Mouse (Mus musculus): ENCODE results near the gene Prr5l. TPM values are rescaled to one million over a fixed set of nuclear protein-coding genes. Genes with fewer than 3 reads are reported as not detected.
A peak's percentile ranks its signal among the peaks of the same experiment; 100 is the strongest.

The Prr5l gene
- total RNA-seq, 2 experiments from 2014 or later = 2.0 to 4.1 TPM

DNA sequence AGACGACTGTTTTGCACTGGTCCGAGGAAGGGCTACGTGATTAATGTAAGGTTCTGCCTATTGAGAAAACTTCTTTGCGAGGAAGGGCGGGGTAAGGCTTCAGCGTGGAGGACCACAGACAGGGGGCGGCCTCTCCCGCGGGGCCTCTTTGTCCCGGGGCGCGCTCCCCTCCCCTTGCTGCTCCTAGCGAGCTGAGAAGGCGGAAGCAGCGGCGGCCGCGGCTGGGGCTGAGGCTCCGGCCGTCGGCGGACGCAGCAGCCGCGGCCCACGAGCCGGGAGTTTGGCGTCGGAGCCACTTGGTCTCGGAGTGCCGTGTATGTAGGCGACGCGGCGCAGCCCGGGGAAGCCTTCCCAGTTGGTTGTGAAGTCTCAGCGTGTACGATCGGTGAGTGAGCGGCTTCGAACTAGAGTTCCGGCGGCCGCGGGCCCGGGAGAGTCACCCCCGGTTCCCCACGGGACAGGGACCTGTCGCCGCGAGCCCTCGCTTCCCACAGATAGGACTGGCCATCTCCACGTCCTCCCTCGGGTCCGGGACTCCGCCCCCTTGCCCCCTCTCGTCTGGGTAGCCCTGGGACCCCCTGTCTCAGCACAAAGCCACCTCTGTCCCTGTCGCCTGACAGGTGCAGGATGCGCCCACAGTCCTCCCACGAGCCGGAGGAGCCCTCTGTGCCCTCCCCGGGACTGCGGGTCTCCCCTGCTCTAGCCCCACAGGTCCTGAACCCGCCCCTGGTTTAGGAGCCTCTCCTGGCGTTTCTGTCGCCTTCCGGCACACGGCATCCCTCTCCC is 204.4 kb downstream of the Prr5l start, which contains the start of gene Traf6:
Gene Traf6 (plus strand): TSS at position 194 of the 786 bp plus-strand sequence.
- ATAC-seq (ENCODE audit: poor library complexity, severe bottlenecking) = peak; percentile 97

DNA sequence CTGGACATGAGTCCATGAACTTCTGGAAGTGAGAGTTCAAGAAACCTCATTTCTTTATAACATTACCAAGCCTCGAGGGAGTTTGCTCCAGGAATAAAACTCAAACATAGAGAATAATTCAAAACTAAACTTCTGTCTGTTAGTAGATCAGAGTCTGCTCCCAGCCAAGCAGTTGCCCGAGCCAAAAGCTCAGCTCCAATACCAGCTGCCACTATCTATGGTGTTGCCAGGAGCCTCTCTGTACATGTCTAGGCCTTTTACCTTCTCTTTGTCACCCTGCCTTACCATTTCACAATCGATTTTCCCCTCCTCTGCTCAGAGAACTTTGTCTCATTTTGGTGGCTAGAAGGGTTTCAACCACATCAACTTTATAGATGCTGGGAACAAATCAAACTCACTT is 209.3 kb downstream of the Prr5l start:
- ATAC-seq (ENCODE audit: poor library complexity, severe bottlenecking) = no peak

DNA sequence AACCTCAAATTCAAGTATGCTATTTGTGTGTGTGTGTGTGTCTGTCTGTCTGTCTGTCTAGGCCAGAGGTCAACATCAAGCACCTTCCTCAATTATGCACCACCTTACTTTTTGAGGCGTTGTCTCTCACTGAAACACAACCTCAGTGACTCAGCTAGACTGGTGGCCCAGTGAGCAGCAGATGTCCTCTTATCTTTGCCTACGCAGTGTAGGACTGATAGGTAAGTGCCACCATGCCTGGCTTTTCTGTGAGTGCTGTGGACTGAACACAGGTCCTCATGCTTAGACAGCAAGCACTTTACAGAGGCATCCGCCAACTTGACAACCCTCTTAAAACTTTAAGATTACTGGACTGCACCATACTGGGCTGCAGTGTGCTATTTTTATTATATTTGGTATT is 214.1 kb downstream of the Prr5l start:
- no peak for ATAC-seq (ENCODE audit: poor library complexity, severe bottlenecking)

DNA sequence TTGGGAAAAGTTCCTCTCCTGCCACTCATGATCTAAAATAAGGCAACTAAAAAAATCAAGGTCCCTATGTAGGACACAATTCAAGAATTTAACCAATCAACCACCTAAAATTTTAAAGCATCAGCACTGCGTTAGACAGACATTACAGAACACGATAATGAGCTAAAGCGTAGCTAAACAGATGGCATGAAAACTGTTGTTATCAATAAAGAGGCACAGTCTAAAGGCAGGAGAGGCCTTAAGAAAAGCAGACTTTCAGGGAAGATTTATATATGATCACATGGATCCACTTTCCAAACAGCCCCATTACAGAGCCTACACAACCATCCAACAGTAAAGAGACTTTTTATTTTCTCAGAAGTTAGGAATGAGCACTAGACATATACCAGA is 217.1 kb downstream of the Prr5l start:
- no peak for ATAC-seq (ENCODE audit: poor library complexity, severe bottlenecking)

DNA sequence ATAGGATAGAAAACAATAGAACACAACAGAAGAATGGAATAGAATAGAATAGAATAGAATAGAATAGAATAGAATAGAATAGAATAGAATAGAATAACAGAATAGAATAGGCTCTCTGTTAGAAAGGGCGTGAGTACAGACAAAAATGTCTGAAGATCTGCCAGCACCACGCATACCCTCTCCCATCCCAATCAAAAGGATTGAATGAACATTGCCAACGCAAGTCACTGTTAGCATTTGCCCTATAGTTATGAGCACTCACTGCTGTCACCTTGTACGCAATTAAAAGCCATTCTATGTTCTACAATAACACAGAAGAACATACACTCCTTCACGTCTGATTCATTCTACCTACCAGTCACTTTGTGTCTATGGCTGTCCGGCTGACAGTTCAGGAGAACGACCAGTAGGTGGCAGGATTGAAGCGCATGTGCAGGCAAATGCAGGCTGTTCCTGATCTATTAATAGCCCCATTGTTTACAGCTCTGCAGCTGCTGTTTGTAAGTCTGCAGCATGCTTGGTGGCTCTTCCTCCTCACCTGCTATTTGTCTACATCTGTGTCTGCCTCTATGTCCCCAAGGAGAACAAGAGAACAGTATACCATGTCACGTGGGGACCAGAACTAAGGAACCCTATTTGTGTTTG is 217.6 kb downstream of the Prr5l start:
- peak; percentile 96 for ATAC-seq (ENCODE audit: poor library complexity, severe bottlenecking)

Other genes starting within 250 kb of the Prr5l start
- 0.05 TPM in 1 of 2 replicates, not detected in the other for gene Rag1, start 233.5 kb downstream of the Prr5l start, total RNA-seq (2015)
- 0.04 and 0.77 TPM in 2 replicates for gene Rag1, start 233.5 kb downstream of the Prr5l start, total RNA-seq (2017)
- 21.2 and 22.0 TPM in 2 replicates for gene B230118H07Rik, start 233.5 kb downstream of the Prr5l start, total RNA-seq (2015)
- 17.8 and 19.7 TPM in 2 replicates for gene B230118H07Rik, start 233.5 kb downstream of the Prr5l start, total RNA-seq (2017)
- 27.7 and 30.2 TPM in 2 replicates for gene Traf6, start 204.6 kb downstream of the Prr5l start, total RNA-seq (2015)
- 14.6 and 19.4 TPM in 2 replicates for gene Traf6, start 204.6 kb downstream of the Prr5l start, total RNA-seq (2017)
- gene Commd9, start 3.2 kb upstream of the Prr5l start, total RNA-seq (2015) = 7.9 and 9.0 TPM in 2 replicates
- 49.2 and 68.2 TPM in 2 replicates for gene Commd9, start 3.2 kb upstream of the Prr5l start, total RNA-seq (2017)